Comparison of ENCODE assay signal across 21 mouse cellular contexts in genomic region chr6:116693639-116694038, GRCm38 (mm10). TPM values are rescaled to one million over a fixed set of nuclear protein-coding genes. Genes with fewer than 3 reads are reported as not detected.
"Had no signal": no experiment of that assay in that cellular context is flagged by ENCODE, and none has a peak within 500 bp of the region (broad histone marks: within the 10 kb centered on the region; RNA-seq: fewer than 3 reads in every experiment).

No protein-coding gene starts in this region.

- H3K4me3 ChIP-seq: layer of hippocampus, adult 2 months; limb, embryonic 10.5 days; limb, embryonic 13.5 days; liver, embryonic 13.5 days; megakaryocyte, embryonic 14.5 days; midbrain, embryonic 10.5 days; midbrain, embryonic 13.5 days; stomach, embryonic 15.5 days had no signal

- ATAC-seq: intestine, postnatal 0 days; midbrain, embryonic 13.5 days; midbrain, embryonic 16.5 days had no signal

- H3K4me1 ChIP-seq: limb, embryonic 10.5 days; limb, embryonic 13.5 days; liver, embryonic 13.5 days; midbrain, embryonic 10.5 days; midbrain, embryonic 13.5 days; stomach, embryonic 15.5 days had no signal

- H3K27me3 ChIP-seq: limb, embryonic 13.5 days; liver, embryonic 13.5 days; midbrain, embryonic 13.5 days; stomach, embryonic 15.5 days had no signal

- H3K9ac ChIP-seq: limb, embryonic 13.5 days; liver, embryonic 13.5 days; midbrain, embryonic 13.5 days; stomach, embryonic 15.5 days had no signal

- H3K27ac ChIP-seq: kidney, postnatal 0 days; layer of hippocampus, adult 2 months; limb, embryonic 10.5 days; limb, embryonic 13.5 days; liver, embryonic 13.5 days; midbrain, embryonic 10.5 days; midbrain, embryonic 13.5 days; stomach, embryonic 15.5 days had no signal

- H3K9me3 ChIP-seq: limb, embryonic 10.5 days; limb, embryonic 13.5 days; liver, embryonic 13.5 days; megakaryocyte, embryonic 14.5 days; midbrain, embryonic 10.5 days; midbrain, embryonic 13.5 days; stomach, embryonic 15.5 days had no signal

- DNase-seq: kidney, adult 2 months; kidney, postnatal 25 days; layer of hippocampus, adult 9-11 months; liver; liver, embryonic 13.5 days; lung, adult 2 months; lung, postnatal 36 days; right cerebral cortex, adult 18-20 months; right cerebral cortex, postnatal 14 days; spleen, adult 18-20 months; thymus, postnatal 25 days had no signal

- H3K36me3 ChIP-seq: limb, embryonic 10.5 days; limb, embryonic 13.5 days; liver, embryonic 13.5 days; midbrain, embryonic 10.5 days; midbrain, embryonic 13.5 days; stomach, embryonic 15.5 days had no signal

- H3K4me2 ChIP-seq: limb, embryonic 13.5 days; liver, embryonic 13.5 days; midbrain, embryonic 13.5 days; stomach, embryonic 15.5 days had no signal

RNA-seq across cellular contexts. Expression of gene Tmem72, which starts 23.1 kb away (rescaled TPM):
- polyA plus RNA-seq: intestine, postnatal 0 days had no signal
